Mouse (Mus musculus): ENCODE data around the gene Zdhhc18. TPM values are rescaled to one million over a fixed set of nuclear protein-coding genes. Genes with fewer than 3 reads are reported as not detected.

Zdhhc18 gene
- polyA plus RNA-seq, 1 experiment, result 53.7 TPM

GRCm38 (mm10) chr4:133625621-133626071 lies 24.3 kb downstream of the Zdhhc18 start:
- Histone ChIP-seq H3K27me3 (replicated peaks) (no peaks in the 10 kb centered on the region), H3K4me1 (peaks cover 88% of the 10 kb centered on the region), H3K9me3 (no peaks in the 10 kb centered on the region), H3K36me3 (replicated peaks; ENCODE audit: low read length) (peaks cover 79% of the 10 kb centered on the region), H3K4me3 (replicated peaks) (peak overlapping the region; percentile 83)
- no peak for TF ChIP-seq GATA1 (IDR thresholded peaks at IDR 0.05; ENCODE audit: borderline replicate concordance, low read length)
- no peak for TF ChIP-seq FLI1 (IDR thresholded peaks at IDR 0.05; ENCODE audit: low read length)

DNA sequence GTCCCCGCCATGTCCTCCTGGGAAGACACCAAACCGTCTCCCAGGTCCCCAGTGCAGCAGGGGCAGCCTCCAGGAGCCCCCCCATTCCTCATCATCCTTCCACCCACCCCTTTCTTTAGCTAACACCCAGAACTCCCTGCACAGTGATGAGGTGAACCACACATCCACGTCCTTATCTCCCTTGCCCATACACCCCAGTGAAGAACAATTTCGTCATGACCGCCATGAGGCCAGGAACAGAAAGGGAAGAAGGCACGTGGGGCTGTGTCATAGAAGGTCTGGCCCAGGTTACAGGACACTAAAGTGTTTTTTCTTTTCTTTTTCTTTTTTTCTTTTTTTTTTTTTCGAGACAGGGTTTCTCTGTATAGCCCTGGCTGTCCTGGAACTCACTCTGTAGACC lies 25.1 kb downstream of the Zdhhc18 start:
- Histone ChIP-seq H3K36me3 (replicated peaks; ENCODE audit: low read length) (peaks cover 81% of the 10 kb centered on the region), H3K9me3 (no peaks in the 10 kb centered on the region), H3K4me1 (peaks cover 89% of the 10 kb centered on the region), H3K4me3 (replicated peaks) (no peak overlapping the region), H3K27me3 (replicated peaks) (no peaks in the 10 kb centered on the region)
- TF ChIP-seq FLI1 (IDR thresholded peaks at IDR 0.05; ENCODE audit: low read length) (no peak), GATA1 (IDR thresholded peaks at IDR 0.05; ENCODE audit: borderline replicate concordance, low read length) (no peak)

GRCm38 (mm10) chr4:133622161-133622695 lies 27.7 kb downstream of the Zdhhc18 start:
- Histone ChIP-seq H3K4me3 (replicated peaks) (peak overlapping the region; percentile 42), H3K9me3 (no peaks in the 10 kb centered on the region), H3K4me1 (peaks cover 80% of the 10 kb centered on the region), H3K36me3 (replicated peaks; ENCODE audit: low read length) (peaks cover 83% of the 10 kb centered on the region), H3K27me3 (replicated peaks) (no peaks in the 10 kb centered on the region)
- TF ChIP-seq GATA1 (IDR thresholded peaks at IDR 0.05; ENCODE audit: borderline replicate concordance, low read length) (no peak), FLI1 (IDR thresholded peaks at IDR 0.05; ENCODE audit: low read length) (no peak)

DNA sequence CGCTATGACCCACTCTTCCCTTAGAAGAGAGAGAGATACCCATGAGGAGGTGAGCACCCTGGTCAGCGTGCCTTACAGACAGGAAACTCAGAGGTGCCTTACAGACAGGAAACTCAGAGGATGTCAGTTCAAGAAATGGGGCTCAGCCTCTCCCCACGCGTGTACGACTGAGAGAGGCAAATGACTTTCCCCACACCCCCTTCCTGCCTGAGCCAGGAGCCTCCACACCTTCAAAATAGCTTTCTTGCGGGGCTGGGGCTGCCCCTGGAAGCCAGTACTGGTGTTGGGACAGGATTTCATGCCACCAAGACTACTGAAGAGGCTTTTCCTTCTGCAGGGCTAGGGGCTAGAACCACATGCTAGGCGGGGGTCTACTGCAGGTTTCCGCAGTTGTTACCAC lies 29.3 kb downstream of the Zdhhc18 start:
- Histone ChIP-seq H3K27me3 (replicated peaks) (no peaks in the 10 kb centered on the region), H3K4me1 (peaks cover 80% of the 10 kb centered on the region), H3K4me3 (replicated peaks) (no peak overlapping the region), H3K9me3 (no peaks in the 10 kb centered on the region), H3K36me3 (replicated peaks; ENCODE audit: low read length) (peaks cover 80% of the 10 kb centered on the region)
- TF ChIP-seq FLI1 (IDR thresholded peaks at IDR 0.05; ENCODE audit: low read length) (no peak), GATA1 (IDR thresholded peaks at IDR 0.05; ENCODE audit: borderline replicate concordance, low read length) (no peak)

GRCm38 (mm10) chr4:133619473-133620136 lies 30.3 kb downstream of the Zdhhc18 start:
- H3K9me3 ChIP-seq, result no peaks in the 10 kb centered on the region
- H3K36me3 ChIP-seq (replicated peaks; ENCODE audit: low read length), result peaks cover 81% of the 10 kb centered on the region
- H3K27me3 ChIP-seq (replicated peaks), result no peaks in the 10 kb centered on the region
- no peak overlapping the region for H3K4me3 ChIP-seq (replicated peaks)
- TF ChIP-seq FLI1 (IDR thresholded peaks at IDR 0.05; ENCODE audit: low read length) (no peak), GATA1 (IDR thresholded peaks at IDR 0.05; ENCODE audit: borderline replicate concordance, low read length) (no peak)
- peaks cover 80% of the 10 kb centered on the region for H3K4me1 ChIP-seq

DNA sequence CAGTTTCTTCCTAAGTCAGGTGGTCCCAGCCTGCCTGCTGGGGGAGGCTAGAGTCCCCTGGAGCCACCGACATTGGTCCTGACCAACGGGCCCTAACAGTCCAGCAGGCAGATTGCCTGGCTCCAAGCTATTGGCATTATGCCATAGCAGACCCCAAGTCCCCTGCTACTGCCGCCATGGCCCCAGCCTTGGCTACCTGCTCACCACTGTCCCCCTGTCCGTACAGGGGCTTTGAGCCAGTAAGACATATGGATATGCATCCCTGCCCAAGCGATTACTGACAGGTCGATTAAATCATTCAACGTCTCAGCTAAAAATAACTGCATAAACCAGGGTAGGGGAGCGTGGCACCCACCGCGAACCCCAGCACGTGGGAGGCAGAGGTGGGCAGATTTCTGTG lies 32.0 kb downstream of the Zdhhc18 start:
- peaks cover 85% of the 10 kb centered on the region for H3K4me1 ChIP-seq
- peaks cover 86% of the 10 kb centered on the region for H3K36me3 ChIP-seq (replicated peaks; ENCODE audit: low read length)

DNA sequence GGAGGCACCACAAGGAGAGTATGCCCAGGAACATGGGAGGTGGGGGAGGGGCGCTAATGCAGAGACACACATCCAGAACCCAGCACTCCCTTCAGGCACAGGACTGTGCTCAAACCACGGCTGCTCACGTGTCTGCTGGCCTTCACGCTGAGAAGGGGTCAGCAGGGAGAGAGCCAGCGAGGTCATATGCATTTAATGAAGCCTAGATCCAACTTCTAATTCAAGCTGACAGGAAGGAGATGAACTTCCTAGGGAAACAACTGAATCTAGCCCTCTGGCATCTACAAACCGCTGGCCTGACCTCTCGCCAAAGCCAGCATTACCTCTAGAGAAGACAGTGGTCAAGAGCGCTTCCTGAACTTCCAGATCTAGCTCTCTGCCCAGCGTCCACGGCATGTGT lies 34.5 kb downstream of the Zdhhc18 start:
- TF ChIP-seq GATA1 (IDR thresholded peaks at IDR 0.05; ENCODE audit: borderline replicate concordance, low read length) (no peak), FLI1 (IDR thresholded peaks at IDR 0.05; ENCODE audit: low read length) (no peak)
- H3K4me3 ChIP-seq (replicated peaks), result peak overlapping the region; percentile 85
- peaks cover 4% of the 10 kb centered on the region; the same call in 1 of the 2 replicates for H3K9me3 ChIP-seq
- peaks cover 81% of the 10 kb centered on the region for H3K4me1 ChIP-seq
- peaks cover 88% of the 10 kb centered on the region for H3K36me3 ChIP-seq (replicated peaks; ENCODE audit: low read length)
- no peaks in the 10 kb centered on the region for H3K27me3 ChIP-seq (replicated peaks)

More for the DNA sequence above, 32.0 kb downstream of the Zdhhc18 start:
- TF ChIP-seq FLI1 (IDR thresholded peaks at IDR 0.05; ENCODE audit: low read length) (no peak), GATA1 (IDR thresholded peaks at IDR 0.05; ENCODE audit: borderline replicate concordance, low read length) (no peak)
- Histone ChIP-seq H3K27me3 (replicated peaks) (no peaks in the 10 kb centered on the region), H3K9me3 (no peaks in the 10 kb centered on the region), H3K4me3 (replicated peaks) (no peak overlapping the region)

GRCm38 (mm10) chr4:133614274-133614761 lies 35.6 kb downstream of the Zdhhc18 start:
- H3K9me3 ChIP-seq, result peaks cover 4% of the 10 kb centered on the region; the same call in 1 of the 2 replicates
- peaks cover 88% of the 10 kb centered on the region for H3K36me3 ChIP-seq (replicated peaks; ENCODE audit: low read length)
- no peaks in the 10 kb centered on the region for H3K27me3 ChIP-seq (replicated peaks)
- TF ChIP-seq FLI1 (IDR thresholded peaks at IDR 0.05; ENCODE audit: low read length) (no peak), GATA1 (IDR thresholded peaks at IDR 0.05; ENCODE audit: borderline replicate concordance, low read length) (no peak)
- H3K4me3 ChIP-seq (replicated peaks), result peak overlapping the region; percentile 85
- peaks cover 81% of the 10 kb centered on the region for H3K4me1 ChIP-seq

DNA sequence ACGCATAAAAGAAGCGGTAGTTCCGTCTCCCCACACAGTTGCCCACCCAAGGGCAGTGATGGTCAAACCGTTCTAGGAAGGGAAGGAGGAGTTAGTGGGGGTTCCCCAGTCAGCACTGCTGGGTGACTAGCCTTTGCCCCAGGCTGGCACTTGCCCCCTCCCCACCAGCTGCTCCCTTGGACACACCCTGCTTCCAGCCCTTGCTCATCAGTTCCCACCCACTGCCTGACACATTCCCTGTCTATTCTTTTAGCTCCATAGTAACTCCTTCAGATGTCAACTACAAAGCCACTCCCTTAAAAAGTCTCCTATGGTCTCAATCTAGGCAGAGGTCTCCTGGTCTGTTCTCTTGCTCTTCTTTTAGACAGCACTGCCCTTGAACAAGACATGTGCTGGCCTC lies 36.1 kb downstream of the Zdhhc18 start:
- H3K9me3 ChIP-seq, result peaks cover 4% of the 10 kb centered on the region; the same call in 1 of the 2 replicates
- TF ChIP-seq FLI1 (IDR thresholded peaks at IDR 0.05; ENCODE audit: low read length) (no peak), GATA1 (IDR thresholded peaks at IDR 0.05; ENCODE audit: borderline replicate concordance, low read length) (no peak)
- H3K36me3 ChIP-seq (replicated peaks; ENCODE audit: low read length), result peaks cover 89% of the 10 kb centered on the region
- peaks cover 80% of the 10 kb centered on the region for H3K4me1 ChIP-seq
- no peaks in the 10 kb centered on the region for H3K27me3 ChIP-seq (replicated peaks)
- peak overlapping the region; percentile 85 for H3K4me3 ChIP-seq (replicated peaks)

- H3K4me3 ChIP-seq (replicated peaks), result no peak overlapping the region
- H3K27me3 ChIP-seq (replicated peaks), result no peaks in the 10 kb centered on the region
- peaks cover 4% of the 10 kb centered on the region; the same call in 1 of the 2 replicates for H3K9me3 ChIP-seq
- peaks cover 92% of the 10 kb centered on the region for H3K36me3 ChIP-seq (replicated peaks; ENCODE audit: low read length)
- H3K4me1 ChIP-seq, result peaks cover 87% of the 10 kb centered on the region
- TF ChIP-seq FLI1 (IDR thresholded peaks at IDR 0.05; ENCODE audit: low read length) (no peak), GATA1 (IDR thresholded peaks at IDR 0.05; ENCODE audit: borderline replicate concordance, low read length) (no peak)
These were observed 36.9 kb downstream of the Zdhhc18 start for GRCm38 (mm10) chr4:133613026-133613425.
